Mouse (Mus musculus): ENCODE data around the gene Cpne4. TPM values are rescaled to one million over a fixed set of nuclear protein-coding genes. Genes with fewer than 3 reads are reported as not detected.

Cpne4 gene
- total and polyA plus RNA-seq, 3 experiments: not detected

GRCm38 (mm10) chr9:104776198-104776815 lies 229.2 kb downstream of the Cpne4 start:
- Histone ChIP-seq H3K9me3 (replicated peaks; ENCODE audit: insufficient read depth, low read length) (no peaks in the 10 kb centered on the region), H3K79me2 (ENCODE audit: control insufficient read depth, insufficient read depth, low read length, poor library complexity) (no peaks in the 10 kb centered on the region), H3K4me3 (ENCODE audit: control insufficient read depth in 1 of 2, insufficient read depth in 1 of 2, low read depth in 2 of 2, low read length in 2 of 2) (no peak overlapping the region), H3K27ac (ENCODE audit: control insufficient read depth, low read depth, low read length) (no peak overlapping the region), H3K9ac (ENCODE audit: control insufficient read depth, low read depth, low read length, poor library complexity, severe bottlenecking) (no peak overlapping the region), H3K4me1 (ENCODE audit: control insufficient read depth in 1 of 2, insufficient read depth in 2 of 2, low read length in 2 of 2) (no peaks in the 10 kb centered on the region), H3K27me3 (ENCODE audit: control insufficient read depth in 1 of 2, insufficient read depth in 2 of 2, low read length in 2 of 2) (no peaks in the 10 kb centered on the region), H3K36me3 (ENCODE audit: control insufficient read depth in 1 of 2, insufficient read depth in 2 of 2, low read length in 2 of 2) (no peaks in the 10 kb centered on the region)
- TF ChIP-seq MYC (IDR thresholded peaks at IDR 0.05; ENCODE audit: low read depth, low read length) (no peak), RAD21 (IDR thresholded peaks at IDR 0.05; ENCODE audit: low read depth, low read length) (no peak), SIN3A (IDR thresholded peaks at IDR 0.05; ENCODE audit: low read length) (no peak), POLR2AphosphoS2 (IDR thresholded peaks at IDR 0.05; ENCODE audit: low read length) (no peak), MYB (IDR thresholded peaks at IDR 0.05; ENCODE audit: low read depth, low read length) (no peak), SMC3 (IDR thresholded peaks at IDR 0.05; ENCODE audit: low read depth, low read length) (no peak), TAL1 (IDR thresholded peaks at IDR 0.05; ENCODE audit: low read length) (no peak), JUND (IDR thresholded peaks at IDR 0.05; ENCODE audit: low read depth, low read length) (no peak), EP300 (IDR thresholded peaks at IDR 0.05; ENCODE audit: low read depth in 1 of 2, low read length in 2 of 2) (no peak)
- DNase-seq (ENCODE audit: low read depth, low spot score): no peak

- TF ChIP-seq USF2 (IDR thresholded peaks at IDR 0.05; ENCODE audit: borderline replicate concordance in 1 of 2, insufficient read depth in 1 of 2, low read depth in 1 of 2, low read length in 2 of 2): no peak
- no peak for TF ChIP-seq NRF1 (IDR thresholded peaks at IDR 0.05; ENCODE audit: insufficient read depth, low read depth, low read length, poor library complexity, severe bottlenecking)
- no peak for TF ChIP-seq EP300 (IDR thresholded peaks at IDR 0.05; ENCODE audit: low read depth in 1 of 2, low read length in 2 of 2)
- TF ChIP-seq ETS1 (IDR thresholded peaks at IDR 0.05; ENCODE audit: low read depth, low read length): no peak
- no peak for TF ChIP-seq MAZ (IDR thresholded peaks at IDR 0.05; ENCODE audit: low read depth, low read length)
- TF ChIP-seq POLR2AphosphoS5 (IDR thresholded peaks at IDR 0.05; ENCODE audit: borderline replicate concordance, low read depth, low read length): no peak
- TF ChIP-seq ZC3H11A (IDR thresholded peaks at IDR 0.05; ENCODE audit: low read depth, low read length): no peak
- TF ChIP-seq GABPA (IDR thresholded peaks at IDR 0.05; ENCODE audit: low read depth, low read length): no peak
- no peak for TF ChIP-seq ZKSCAN1 (IDR thresholded peaks at IDR 0.05; ENCODE audit: low read depth, low read length)
- no peak for TF ChIP-seq JUND (IDR thresholded peaks at IDR 0.05; ENCODE audit: low read depth, low read length)
- TF ChIP-seq MYB (IDR thresholded peaks at IDR 0.05; ENCODE audit: low read depth, low read length): no peak
- no peak for TF ChIP-seq KAT2A (conservative IDR thresholded peaks at IDR 0.05; ENCODE audit: low read depth, low read length)
- no peak for TF ChIP-seq MAFK (IDR thresholded peaks at IDR 0.05; ENCODE audit: borderline replicate concordance, low read depth, low read length)
- TF ChIP-seq CHD1 (IDR thresholded peaks at IDR 0.05; ENCODE audit: low read depth, low read length): no peak
- TF ChIP-seq RCOR1 (IDR thresholded peaks at IDR 0.05; ENCODE audit: low read depth, low read length): no peak
- no peak for TF ChIP-seq MEF2A (IDR thresholded peaks at IDR 0.05; ENCODE audit: extremely low read depth, insufficient replicate concordance, low read depth, low read length, poor library complexity, severe bottlenecking)
- TF ChIP-seq MXI1 (IDR thresholded peaks at IDR 0.05; ENCODE audit: low read depth, low read length): no peak
- TF ChIP-seq SMC3 (IDR thresholded peaks at IDR 0.05; ENCODE audit: low read depth, low read length): no peak
Observed at GRCm38 (mm10) chr9:104777135-104777534, 230.0 kb downstream of the Cpne4 start.

More at GRCm38 (mm10) chr9:104777135-104777534, 230.0 kb downstream of the Cpne4 start:
- Histone ChIP-seq H3K4me1 (ENCODE audit: control insufficient read depth in 1 of 2, insufficient read depth in 2 of 2, low read length in 2 of 2) (no peaks in the 10 kb centered on the region), H3K27ac (ENCODE audit: control insufficient read depth, low read depth, low read length) (no peak overlapping the region), H3K9me3 (replicated peaks; ENCODE audit: insufficient read depth, low read length) (no peaks in the 10 kb centered on the region), H3K27me3 (ENCODE audit: control insufficient read depth in 1 of 2, insufficient read depth in 2 of 2, low read length in 2 of 2) (no peaks in the 10 kb centered on the region), H3K36me3 (ENCODE audit: control insufficient read depth in 1 of 2, insufficient read depth in 2 of 2, low read length in 2 of 2) (no peaks in the 10 kb centered on the region), H3K4me3 (ENCODE audit: control insufficient read depth in 1 of 2, insufficient read depth in 1 of 2, low read depth in 2 of 2, low read length in 2 of 2) (no peak overlapping the region), H3K79me2 (ENCODE audit: control insufficient read depth, insufficient read depth, low read length, poor library complexity) (no peaks in the 10 kb centered on the region), H3K9ac (ENCODE audit: control insufficient read depth, low read depth, low read length, poor library complexity, severe bottlenecking) (no peak overlapping the region)
- no peak for DNase-seq (ENCODE audit: low read depth, low spot score)

All from MEL (cell line).